Mouse (Mus musculus) cerebellum, adult 18-20 months (tissue): ENCODE results near the gene Krt8.

Experiments used
- DNase-seq, 2 experiments: peaks; one replicate each; pipeline ENCODE4 v3.0.0; 2021

Krt8 gene

GRCm38 (mm10) chr15:101974083-101974845 lies 30.0 kb downstream of the Krt8 start:
- no peak for DNase-seq

- DNase-seq = peak; percentile 65 to 82
Measured at GRCm38 (mm10) chr15:101973414-101974077, 30.7 kb downstream of the Krt8 start.

- DNase-seq = peak in 1 of 2 experiments; percentile 13
Measured at GRCm38 (mm10) chr15:101970536-101970935, 33.7 kb downstream of the Krt8 start.

GRCm38 (mm10) chr15:101966808-101967207 lies 37.5 kb downstream of the Krt8 start:
- no peak for DNase-seq

GRCm38 (mm10) chr15:101958891-101959290 lies 45.4 kb downstream of the Krt8 start:
- DNase-seq = no peak

GRCm38 (mm10) chr15:101954187-101954586 lies 50.1 kb downstream of the Krt8 start, which contains the start of gene Krt78:
TSS of gene Krt78 (minus strand) at chr15:101954287.
- DNase-seq = no peak

GRCm38 (mm10) chr15:101952733-101953474 lies 51.4 kb downstream of the Krt8 start:
- DNase-seq = no peak
